Mouse (Mus musculus) limb, embryonic 11.5 days (tissue): ENCODE measurements at regions not wholly inside any gene's neighbourhood (a gene's known extent, or its start where the extent isn't known, plus 50 kb on each side); places are given as distances from the start of the nearest gene placed in this dataset.
A peak's percentile ranks its signal among the peaks of the same experiment; 100 is the strongest.

ENCODE experiments used
- ATAC-seq: fragments of 200-750 bp; cut with Nextera tagmentation; 2 replicates; pipeline ENCODE4 v1.8.0; 2017; ENCODE audit warnings: low read depth; ENCODE audit not compliant: insufficient number of reproducible peaks, low FRiP score, low TSS enrichment
- DNase-seq: peaks from one replicate; pipeline ENCODE4 v3.0.0-alpha.2; 2015; ENCODE audit warnings: low spot score
- H3K27ac ChIP-seq: fragments of 300-500 bp; sonication (generic); replicated peaks from 2 replicates; pipeline ENCODE4 v1.5.1; 2014; ENCODE audit warnings: low read depth, mild to moderate bottlenecking, low read length
- H3K27me3 ChIP-seq: fragments of 300-500 bp; sonication (generic); 2 replicates; pipeline ENCODE4 v1.6.1; 2014; ENCODE audit warnings: mild to moderate bottlenecking, low read length, mixed read lengths; ENCODE audit not compliant: control insufficient read depth, insufficient read depth
- H3K36me3 ChIP-seq: fragments of 300-500 bp; sonication (generic); 2 replicates; pipeline ENCODE4 v1.6.1; 2014; ENCODE audit warnings: mild to moderate bottlenecking, low read length, moderate library complexity, mixed read lengths; ENCODE audit not compliant: control insufficient read depth, insufficient read depth
- H3K4me1 ChIP-seq: fragments of 300-500 bp; sonication (generic); 2 replicates; pipeline ENCODE4 v1.6.1; 2014; ENCODE audit warnings: low read length, mixed read lengths; ENCODE audit not compliant: control insufficient read depth, insufficient read depth
- H3K4me2 ChIP-seq: fragments of 300-500 bp; sonication (generic); 2 replicates; pipeline ENCODE4 v1.6.1; 2014; ENCODE audit warnings: low read depth, mild to moderate bottlenecking, moderate library complexity; ENCODE audit not compliant: severe bottlenecking
- H3K4me3 ChIP-seq: fragments of 300-500 bp; sonication (generic); 2 replicates; pipeline ENCODE4 v1.5.1; 2014; ENCODE audit warnings: low read depth, low read length
- H3K9ac ChIP-seq: fragments of 300-500 bp; sonication (generic); 2 replicates; pipeline ENCODE4 v1.6.1; 2014; ENCODE audit warnings: mild to moderate bottlenecking, low read length
- H3K9me3 ChIP-seq: fragments of 300-500 bp; sonication (generic); 2 replicates; pipeline ENCODE4 v1.6.1; 2016; ENCODE audit warnings: low read length; ENCODE audit not compliant: control insufficient read depth
- WGBS: fragments of 180-500 bp; shearing (Covaris S2); extraction: QIAGEN DNeasy Blood & Tissue Kit; methylation state at CpG from one replicate; pipeline ENCODE4 v1.1.7; 2014; 5-methylcytosine and 5-hydroxymethylcytosine counted together

DNA sequence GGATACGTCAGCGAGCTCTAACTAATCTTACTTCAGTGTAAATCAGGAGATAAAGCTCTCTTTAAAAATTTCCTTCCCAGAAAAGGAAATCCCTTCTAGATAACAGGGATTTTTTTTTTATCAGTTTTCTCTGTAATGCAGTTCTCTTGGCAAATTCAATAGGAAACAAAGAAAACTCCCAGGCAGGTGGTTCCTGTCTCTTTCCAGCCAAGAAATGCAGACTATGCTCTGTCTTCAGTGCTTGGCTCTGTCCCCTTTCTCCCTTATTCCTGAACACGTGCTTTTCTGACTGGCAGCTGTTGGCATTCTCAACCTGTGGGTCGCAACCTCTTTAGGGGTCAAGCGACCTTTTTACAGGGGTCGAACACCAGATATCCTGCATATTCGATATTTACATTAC, 121.5 kb downstream of the Gm5426 start:
- H3K36me3 ChIP-seq: no peaks in the 10 kb centered on the region
- H3K4me2 ChIP-seq: no peak overlapping the region
- no peaks in the 10 kb centered on the region for H3K9me3 ChIP-seq
- WGBS: 81% methylated on average over 7 of the region's 7 CpGs
- no peak overlapping the region for H3K27ac ChIP-seq
- no peak overlapping the region for H3K4me3 ChIP-seq
- no peak for ATAC-seq
- H3K4me1 ChIP-seq: peaks cover 1% of the 10 kb centered on the region; the same call in 1 of the 2 replicates
- H3K27me3 ChIP-seq: no peaks in the 10 kb centered on the region
- H3K9ac ChIP-seq: no peak overlapping the region
- no peak for DNase-seq

DNA sequence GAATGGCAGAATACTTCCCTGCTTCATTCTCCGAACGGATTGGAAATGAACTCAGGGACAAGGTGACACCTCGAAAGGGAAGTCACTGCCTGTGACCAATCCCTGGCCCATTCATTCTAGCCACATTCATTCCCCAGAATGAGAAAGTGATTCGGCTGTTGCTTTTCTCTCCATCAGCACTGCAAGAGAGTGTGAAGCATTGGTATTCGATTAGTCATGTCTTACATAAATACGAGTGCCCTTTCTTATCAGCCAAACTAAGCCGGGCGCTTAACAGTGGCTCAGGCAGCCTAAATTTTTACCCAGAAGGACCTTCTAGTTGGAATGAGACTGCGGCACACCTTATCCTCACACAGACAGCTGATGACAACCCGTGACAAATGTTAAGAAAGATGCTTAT, 122.8 kb downstream of the Gm5426 start:
- H3K9ac ChIP-seq: no peak overlapping the region
- H3K36me3 ChIP-seq: no peaks in the 10 kb centered on the region
- H3K9me3 ChIP-seq: no peaks in the 10 kb centered on the region
- no peak overlapping the region for H3K4me2 ChIP-seq
- no peaks in the 10 kb centered on the region for H3K27me3 ChIP-seq
- H3K4me1 ChIP-seq: peaks cover 8% of the 10 kb centered on the region; the same call in 1 of the 2 replicates
- DNase-seq (no peak), ATAC-seq (no peak)
- 87% methylated on average over 10 of the region's 10 CpGs for WGBS
- no peak overlapping the region for H3K4me3 ChIP-seq
- no peak overlapping the region for H3K27ac ChIP-seq

DNA sequence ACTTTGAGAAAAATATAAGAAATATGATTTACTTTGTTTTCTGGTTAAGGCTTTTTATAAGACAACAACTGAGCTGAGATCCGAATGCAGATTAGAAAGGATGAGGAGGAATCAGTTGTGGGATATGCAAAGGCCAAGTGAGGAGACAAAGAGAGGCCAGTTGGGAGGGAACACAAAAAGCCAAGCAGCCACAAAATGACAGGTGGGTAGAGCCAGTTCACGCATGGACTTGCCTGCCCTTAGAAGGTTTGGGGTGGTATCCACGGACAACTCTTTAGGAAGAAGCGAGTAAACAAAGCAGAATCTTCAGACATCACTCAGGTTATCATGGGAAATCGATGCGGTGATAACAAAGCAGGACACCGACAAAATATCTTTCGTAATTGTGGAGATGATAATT, 123.2 kb downstream of the Gm5426 start:
- no peaks in the 10 kb centered on the region for H3K9me3 ChIP-seq
- H3K4me2 ChIP-seq: no peak overlapping the region
- DNase-seq: no peak
- no peak overlapping the region for H3K4me3 ChIP-seq
- no peak overlapping the region for H3K9ac ChIP-seq
- no peak for ATAC-seq
- no peak overlapping the region for H3K27ac ChIP-seq
- no peaks in the 10 kb centered on the region for H3K36me3 ChIP-seq
- H3K27me3 ChIP-seq: no peaks in the 10 kb centered on the region
- WGBS: 94% methylated on average over 8 of the region's 8 CpGs
- peaks cover 9% of the 10 kb centered on the region for H3K4me1 ChIP-seq

DNA sequence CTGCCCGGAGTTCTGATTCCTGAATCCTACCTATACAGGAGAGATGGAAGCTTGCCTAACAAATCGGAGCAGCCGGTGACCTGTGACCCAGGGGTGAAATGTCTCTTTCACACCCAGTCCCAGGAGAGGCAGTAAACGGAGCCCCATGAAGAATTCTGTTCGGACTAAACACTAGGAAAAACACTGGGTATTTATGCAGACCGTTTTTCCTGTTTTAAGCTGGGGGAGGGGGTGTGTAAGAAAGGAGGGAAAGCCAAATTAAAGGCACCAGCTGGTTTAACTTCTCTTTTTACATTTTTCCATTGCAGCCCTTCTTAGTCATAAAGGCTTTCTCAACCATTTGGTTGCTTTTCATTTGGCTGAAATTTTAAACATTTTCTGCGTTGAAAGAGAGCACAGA, 127.1 kb downstream of the Gm5426 start:
- Histone ChIP-seq H3K27me3 (no peaks in the 10 kb centered on the region), H3K36me3 (no peaks in the 10 kb centered on the region), H3K4me2 (no peak overlapping the region), H3K9me3 (no peaks in the 10 kb centered on the region), H3K4me3 (no peak overlapping the region), H3K4me1 (peaks cover 11% of the 10 kb centered on the region), H3K27ac (no peak overlapping the region), H3K9ac (no peak overlapping the region)
- 15% methylated on average over 7 of the region's 7 CpGs for WGBS
- DNase-seq (peak; percentile 57), ATAC-seq (0 out of 2 replicates have a peak, but pooled peaks have one; percentile 51)

DNA sequence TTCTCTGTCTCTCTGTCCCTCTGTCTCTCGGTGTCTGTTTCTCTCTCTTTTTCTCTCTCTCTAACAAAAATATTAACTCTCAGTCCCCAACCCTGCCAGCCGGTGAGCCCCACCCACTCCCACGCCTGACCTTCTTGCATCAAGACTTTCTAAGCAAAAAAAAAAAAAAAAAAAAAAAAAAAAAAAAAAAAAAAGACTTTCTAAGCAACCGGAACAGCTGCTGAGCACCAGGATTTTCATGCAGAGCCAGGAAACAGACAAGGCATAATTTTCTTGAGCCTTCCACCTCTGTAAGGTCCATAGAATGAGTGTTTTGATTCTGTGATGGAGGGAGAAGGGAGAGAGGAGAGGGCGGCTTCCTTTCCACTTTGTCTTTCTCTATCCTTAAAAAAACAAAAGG, 128.0 kb downstream of the Gm5426 start:
- Histone ChIP-seq H3K9ac (no peak overlapping the region), H3K4me2 (no peak overlapping the region), H3K36me3 (no peaks in the 10 kb centered on the region), H3K27me3 (no peaks in the 10 kb centered on the region), H3K4me3 (no peak overlapping the region), H3K9me3 (no peaks in the 10 kb centered on the region), H3K4me1 (peaks cover 11% of the 10 kb centered on the region), H3K27ac (no peak overlapping the region)
- DNase-seq: no peak
- ATAC-seq: no peak
- 64% methylated on average over 5 of the region's 5 CpGs for WGBS

DNA sequence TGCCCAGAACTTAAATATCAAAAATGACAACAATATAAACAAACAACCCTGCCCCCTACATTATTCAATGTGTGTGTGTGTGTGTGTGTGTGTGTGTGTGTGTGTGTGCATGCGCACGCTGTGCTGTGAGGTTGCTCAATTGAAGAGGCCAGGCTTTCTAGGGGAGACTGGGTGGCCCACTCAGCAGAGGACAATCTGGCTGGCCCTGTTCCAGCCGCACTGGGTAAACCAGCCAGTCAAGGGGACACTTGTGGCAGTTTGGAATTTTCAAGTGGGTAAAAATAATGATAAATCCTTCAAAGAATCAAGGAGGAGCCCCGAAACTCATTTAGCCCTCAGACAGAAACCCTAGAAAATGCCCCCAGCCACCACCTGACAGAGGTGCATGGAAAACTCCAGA, 128.5 kb downstream of the Gm5426 start:
- H3K4me2 ChIP-seq: no peak overlapping the region
- H3K27me3 ChIP-seq: no peaks in the 10 kb centered on the region
- peaks cover 11% of the 10 kb centered on the region for H3K4me1 ChIP-seq
- no peak for DNase-seq
- 87% methylated on average over 4 of the region's 4 CpGs for WGBS
- H3K9me3 ChIP-seq: no peaks in the 10 kb centered on the region
- H3K27ac ChIP-seq: no peak overlapping the region
- no peaks in the 10 kb centered on the region for H3K36me3 ChIP-seq
- H3K4me3 ChIP-seq: no peak overlapping the region
- no peak overlapping the region for H3K9ac ChIP-seq
- ATAC-seq: no peak

DNA sequence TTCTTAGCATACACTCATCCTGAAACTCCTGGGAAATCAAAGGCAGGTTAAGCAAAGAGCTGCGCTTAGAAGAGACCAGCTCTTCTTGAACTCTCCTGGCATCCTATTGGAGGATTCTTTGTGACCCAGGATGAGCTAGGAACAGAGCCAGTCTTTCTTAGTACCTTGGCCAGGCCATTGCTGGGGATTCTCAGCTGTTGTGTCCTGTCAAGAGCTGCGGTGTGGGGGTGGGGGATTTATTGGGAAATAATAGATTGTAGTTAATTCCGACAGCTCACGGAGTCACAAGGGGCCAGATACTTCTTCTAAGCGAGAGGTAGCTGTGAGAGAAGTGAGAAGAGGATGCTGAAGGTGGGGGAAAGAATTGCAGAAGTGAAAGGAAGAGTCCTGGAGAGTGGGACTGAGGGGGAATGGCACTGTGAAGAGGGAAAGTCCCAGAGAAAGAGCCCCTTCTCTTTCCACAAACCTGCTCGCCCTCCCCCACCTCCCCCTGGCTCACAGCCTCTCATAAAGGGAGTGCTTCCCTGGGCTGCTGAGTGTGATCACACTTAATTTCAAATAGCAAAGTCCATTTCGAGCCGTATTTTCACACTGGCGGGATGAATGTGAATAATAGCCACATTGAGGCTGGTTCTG, 129.8 kb downstream of the Gm5426 start:
- Histone ChIP-seq H3K4me2 (no peak overlapping the region), H3K27me3 (no peaks in the 10 kb centered on the region), H3K9ac (no peak overlapping the region), H3K4me1 (peaks cover 11% of the 10 kb centered on the region), H3K27ac (no peak overlapping the region), H3K9me3 (no peaks in the 10 kb centered on the region), H3K36me3 (no peaks in the 10 kb centered on the region), H3K4me3 (no peak overlapping the region)
- DNase-seq (no peak), ATAC-seq (no peak)
- 65% methylated on average over 9 of the region's 9 CpGs for WGBS

DNA sequence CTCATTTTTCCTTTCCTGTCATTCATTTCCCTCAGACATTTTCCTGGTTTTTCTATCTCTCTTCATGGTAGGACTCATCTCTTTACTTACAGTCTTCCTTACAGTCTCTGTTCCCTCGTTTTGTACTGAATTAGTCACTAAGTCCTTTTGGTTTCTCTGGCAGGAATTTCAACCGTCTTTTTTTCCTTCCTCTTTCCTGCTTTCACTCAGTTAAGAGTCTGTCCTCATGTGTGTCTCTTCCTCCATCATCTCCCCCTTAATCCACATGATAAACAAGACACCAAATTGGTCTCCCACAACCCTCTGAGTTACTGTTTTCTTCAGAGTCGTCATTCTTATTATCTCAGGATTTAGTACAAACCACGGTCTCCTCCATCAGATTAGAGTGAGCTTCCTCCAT, 131.2 kb downstream of the Gm5426 start:
- ATAC-seq: no peak
- H3K27me3 ChIP-seq: no peaks in the 10 kb centered on the region
- no peak overlapping the region for H3K4me3 ChIP-seq
- peaks cover 11% of the 10 kb centered on the region for H3K4me1 ChIP-seq
- H3K9me3 ChIP-seq: no peaks in the 10 kb centered on the region
- WGBS: 86% methylated on average over 4 of the region's 4 CpGs
- no peak overlapping the region for H3K9ac ChIP-seq
- no peaks in the 10 kb centered on the region for H3K36me3 ChIP-seq
- no peak overlapping the region for H3K27ac ChIP-seq
- DNase-seq: no peak
- no peak overlapping the region for H3K4me2 ChIP-seq
